Mouse (Mus musculus): ENCODE measurements around the gene Magoh. TPM values are rescaled to one million over a fixed set of nuclear protein-coding genes. Genes with fewer than 3 reads are reported as not detected.

Gene Magoh
- polyA plus RNA-seq, 1 experiment, result 90.0 TPM

- no peak for TF ChIP-seq POLR2A (IDR thresholded peaks at IDR 0.05; ENCODE audit: insufficient read length, low read depth)
- TF ChIP-seq MAX (IDR thresholded peaks at IDR 0.05; ENCODE audit: low read depth), result no peak
- TF ChIP-seq SRF (IDR thresholded peaks at IDR 0.05; ENCODE audit: control insufficient read depth, insufficient read length, low read depth), result no peak
- TF ChIP-seq USF1 (IDR thresholded peaks at IDR 0.05; ENCODE audit: low read depth), result no peak
- TF ChIP-seq E2F4 (IDR thresholded peaks at IDR 0.05; ENCODE audit: insufficient read depth), result no peak
- no peak for TF ChIP-seq POLR2AphosphoS2 (IDR thresholded peaks at IDR 0.05; ENCODE audit: insufficient read length, low read depth)
- TF ChIP-seq CEBPB (IDR thresholded peaks at IDR 0.05; ENCODE audit: insufficient read depth, poor library complexity, severe bottlenecking), result no peak
- H3K27me3 ChIP-seq (ENCODE audit: control insufficient read depth, insufficient read depth, insufficient read length), result no peaks in the 10 kb centered on the region
Measured at GRCm38 (mm10) chr4:107834643-107835314, 44.8 kb upstream of the Magoh start.

GRCm38 (mm10) chr4:107835508-107835909 lies 44.0 kb upstream of the Magoh start:
- no peak for TF ChIP-seq MAX (IDR thresholded peaks at IDR 0.05; ENCODE audit: low read depth)
- TF ChIP-seq USF1 (IDR thresholded peaks at IDR 0.05; ENCODE audit: low read depth), result no peak
- TF ChIP-seq MYOG (IDR thresholded peaks at IDR 0.05; ENCODE audit: control insufficient read depth in 1 of 3, insufficient read depth in 1 of 3, insufficient read length in 2 of 3, low read depth in 2 of 3), result no peak
- TF ChIP-seq POLR2A (IDR thresholded peaks at IDR 0.05; ENCODE audit: insufficient read length, low read depth), result no peak
- TF ChIP-seq TCF12 (IDR thresholded peaks at IDR 0.05; ENCODE audit: insufficient read depth, poor library complexity, severe bottlenecking), result no peak
- no peak for TF ChIP-seq CEBPB (IDR thresholded peaks at IDR 0.05; ENCODE audit: insufficient read depth, poor library complexity, severe bottlenecking)
- Histone ChIP-seq H3K27me3 (ENCODE audit: control insufficient read depth, insufficient read depth, insufficient read length) (no peaks in the 10 kb centered on the region), H3K4me2 (ENCODE audit: low read depth) (no peak overlapping the region), H3K36me3 (ENCODE audit: control insufficient read depth, insufficient read depth) (no peaks in the 10 kb centered on the region), H3ac (ENCODE audit: control insufficient read depth, insufficient read length) (no peak overlapping the region), H3K4me3 (no peak overlapping the region), H3K79me2 (ENCODE audit: control insufficient read depth, insufficient read depth) (no peaks in the 10 kb centered on the region)

More at GRCm38 (mm10) chr4:107834643-107835314, 44.8 kb upstream of the Magoh start:
- Histone ChIP-seq H3K36me3 (ENCODE audit: control insufficient read depth, insufficient read depth) (no peaks in the 10 kb centered on the region), H3K4me3 (no peak overlapping the region), H3K79me2 (ENCODE audit: control insufficient read depth, insufficient read depth) (no peaks in the 10 kb centered on the region), H3K4me2 (ENCODE audit: low read depth) (no peak overlapping the region), H3ac (ENCODE audit: control insufficient read depth, insufficient read length) (no peak overlapping the region)

- Histone ChIP-seq H3K27me3 (ENCODE audit: control insufficient read depth, insufficient read depth, insufficient read length) (no peaks in the 10 kb centered on the region), H3K36me3 (ENCODE audit: control insufficient read depth, insufficient read depth) (no peaks in the 10 kb centered on the region)
- TF ChIP-seq POLR2AphosphoS2 (IDR thresholded peaks at IDR 0.05; ENCODE audit: insufficient read length, low read depth) (no peak), REST (IDR thresholded peaks at IDR 0.05; ENCODE audit: insufficient read depth, insufficient read length) (no peak), CEBPB (IDR thresholded peaks at IDR 0.05; ENCODE audit: insufficient read depth, poor library complexity, severe bottlenecking) (no peak), MYOD1 (IDR thresholded peaks at IDR 0.05; ENCODE audit: control insufficient read depth in 1 of 3, insufficient read length in 2 of 3, low read depth in 2 of 3) (no peak), E2F4 (IDR thresholded peaks at IDR 0.05; ENCODE audit: insufficient read depth) (no peak)
Measured at GRCm38 (mm10) chr4:107836758-107837157, 42.8 kb upstream of the Magoh start.

DNA sequence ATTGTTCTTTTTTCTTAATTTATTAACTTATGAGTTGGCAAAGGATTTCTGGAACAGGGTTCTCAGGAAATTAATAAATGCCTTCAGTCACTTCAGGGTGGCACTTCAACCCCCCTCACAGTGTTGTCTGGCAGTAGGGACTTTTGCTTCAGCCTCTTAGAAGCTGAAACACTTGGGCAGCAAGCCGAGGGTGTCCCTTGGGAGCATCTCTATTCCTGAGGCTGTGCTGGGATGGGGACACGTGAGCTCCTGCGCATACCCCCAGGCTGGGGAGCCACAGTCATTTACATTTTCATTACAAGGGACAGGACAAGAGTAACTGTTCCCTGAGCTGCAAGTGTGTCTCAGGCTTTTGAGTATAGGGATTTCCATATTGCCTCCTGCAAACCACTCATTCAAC lies 41.6 kb upstream of the Magoh start:
- Histone ChIP-seq H3K79me2 (ENCODE audit: control insufficient read depth, insufficient read depth) (no peaks in the 10 kb centered on the region), H3ac (ENCODE audit: control insufficient read depth, insufficient read length) (no peak overlapping the region), H3K4me3 (no peak overlapping the region), H3K36me3 (ENCODE audit: control insufficient read depth, insufficient read depth) (no peaks in the 10 kb centered on the region), H3K27me3 (ENCODE audit: control insufficient read depth, insufficient read depth, insufficient read length) (no peaks in the 10 kb centered on the region), H3K4me2 (ENCODE audit: low read depth) (no peak overlapping the region)
- TF ChIP-seq MYOG (IDR thresholded peaks at IDR 0.05; ENCODE audit: control insufficient read depth in 1 of 3, insufficient read depth in 1 of 3, insufficient read length in 2 of 3, low read depth in 2 of 3), result no peak
- no peak for TF ChIP-seq POLR2AphosphoS2 (IDR thresholded peaks at IDR 0.05; ENCODE audit: insufficient read length, low read depth)
- no peak for TF ChIP-seq MYOD1 (IDR thresholded peaks at IDR 0.05; ENCODE audit: control insufficient read depth in 1 of 3, insufficient read length in 2 of 3, low read depth in 2 of 3)
- TF ChIP-seq REST (IDR thresholded peaks at IDR 0.05; ENCODE audit: insufficient read depth, insufficient read length), result no peak
- no peak for TF ChIP-seq E2F4 (IDR thresholded peaks at IDR 0.05; ENCODE audit: insufficient read depth)
- TF ChIP-seq MAX (IDR thresholded peaks at IDR 0.05; ENCODE audit: low read depth), result no peak
- TF ChIP-seq POLR2A (IDR thresholded peaks at IDR 0.05; ENCODE audit: insufficient read length, low read depth), result no peak
- TF ChIP-seq CEBPB (IDR thresholded peaks at IDR 0.05; ENCODE audit: insufficient read depth, poor library complexity, severe bottlenecking), result no peak
- TF ChIP-seq SRF (IDR thresholded peaks at IDR 0.05; ENCODE audit: control insufficient read depth, insufficient read length, low read depth), result no peak
- TF ChIP-seq USF1 (IDR thresholded peaks at IDR 0.05; ENCODE audit: low read depth), result no peak
- TF ChIP-seq TCF12 (IDR thresholded peaks at IDR 0.05; ENCODE audit: insufficient read depth, poor library complexity, severe bottlenecking), result no peak
- TF ChIP-seq TCF3 (IDR thresholded peaks at IDR 0.05; ENCODE audit: insufficient read length, low read depth), result no peak

More at GRCm38 (mm10) chr4:107836758-107837157, 42.8 kb upstream of the Magoh start:
- no peak overlapping the region for H3K4me3 ChIP-seq
- H3K4me2 ChIP-seq (ENCODE audit: low read depth), result no peak overlapping the region
- no peaks in the 10 kb centered on the region for H3K79me2 ChIP-seq (ENCODE audit: control insufficient read depth, insufficient read depth)
- H3ac ChIP-seq (ENCODE audit: control insufficient read depth, insufficient read length), result no peak overlapping the region

DNA sequence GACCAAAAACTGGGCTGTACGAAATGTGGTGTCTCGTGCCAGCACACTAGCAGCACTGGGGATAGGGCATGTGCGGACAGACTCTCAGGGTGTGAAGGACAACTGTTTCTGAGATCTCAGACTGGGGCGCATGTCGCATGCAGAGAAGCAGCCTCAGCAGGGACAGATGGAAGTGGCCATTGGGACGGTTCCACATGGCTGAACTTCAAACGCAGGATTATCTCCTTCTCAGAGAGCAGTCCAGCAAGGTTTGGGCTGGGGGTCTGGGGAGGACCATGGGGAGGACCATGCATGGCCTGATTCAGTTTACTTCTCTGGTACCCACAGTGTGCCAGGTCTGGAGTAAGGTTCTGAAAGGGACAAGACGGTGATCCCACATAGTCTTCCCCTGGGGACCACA lies 35.9 kb upstream of the Magoh start:
- no peaks in the 10 kb centered on the region for H3K79me2 ChIP-seq (ENCODE audit: control insufficient read depth, insufficient read depth)
- H3K27me3 ChIP-seq (ENCODE audit: control insufficient read depth, insufficient read depth, insufficient read length), result no peaks in the 10 kb centered on the region
- H3ac ChIP-seq (ENCODE audit: control insufficient read depth, insufficient read length), result no peak overlapping the region
- TF ChIP-seq TCF12 (IDR thresholded peaks at IDR 0.05; ENCODE audit: insufficient read depth, poor library complexity, severe bottlenecking) (no peak), CEBPB (IDR thresholded peaks at IDR 0.05; ENCODE audit: insufficient read depth, poor library complexity, severe bottlenecking) (no peak), POLR2AphosphoS2 (IDR thresholded peaks at IDR 0.05; ENCODE audit: insufficient read length, low read depth) (no peak), SRF (IDR thresholded peaks at IDR 0.05; ENCODE audit: control insufficient read depth, insufficient read length, low read depth) (no peak), REST (IDR thresholded peaks at IDR 0.05; ENCODE audit: insufficient read depth, insufficient read length) (no peak), MYOG (IDR thresholded peaks at IDR 0.05; ENCODE audit: control insufficient read depth in 1 of 3, insufficient read depth in 1 of 3, insufficient read length in 2 of 3, low read depth in 2 of 3) (no peak), MAX (IDR thresholded peaks at IDR 0.05; ENCODE audit: low read depth) (no peak), TCF3 (IDR thresholded peaks at IDR 0.05; ENCODE audit: insufficient read length, low read depth) (no peak), USF1 (IDR thresholded peaks at IDR 0.05; ENCODE audit: low read depth) (no peak), POLR2A (IDR thresholded peaks at IDR 0.05; ENCODE audit: insufficient read length, low read depth) (no peak), MYOD1 (IDR thresholded peaks at IDR 0.05; ENCODE audit: control insufficient read depth in 1 of 3, insufficient read length in 2 of 3, low read depth in 2 of 3) (no peak), E2F4 (IDR thresholded peaks at IDR 0.05; ENCODE audit: insufficient read depth) (no peak)
- no peaks in the 10 kb centered on the region for H3K36me3 ChIP-seq (ENCODE audit: control insufficient read depth, insufficient read depth)
- no peak overlapping the region for H3K4me3 ChIP-seq
- no peak overlapping the region for H3K4me2 ChIP-seq (ENCODE audit: low read depth)

Data from myocyte (in vitro differentiated cells).